Mouse (Mus musculus) B cell, adult 2 months (primary cell): ENCODE measurements around the gene Wipf2.

ENCODE experiments used
- DNase-seq, 2 experiments: peaks; one replicate each; pipeline ENCODE4 v3.0.0; 2022

The Wipf2 gene

GRCm38 (mm10) chr11:98854659-98855058 lies 8.8 kb upstream of the Wipf2 start:
- DNase-seq: no peak

- DNase-seq: peak; percentile 84 to 86
Measured at GRCm38 (mm10) chr11:98858759-98859731, 4.4 kb upstream of the Wipf2 start.

- peak; percentile 45 to 47 for DNase-seq
Measured at GRCm38 (mm10) chr11:98863751-98864429, 452 bp downstream of the Wipf2 start.

DNA sequence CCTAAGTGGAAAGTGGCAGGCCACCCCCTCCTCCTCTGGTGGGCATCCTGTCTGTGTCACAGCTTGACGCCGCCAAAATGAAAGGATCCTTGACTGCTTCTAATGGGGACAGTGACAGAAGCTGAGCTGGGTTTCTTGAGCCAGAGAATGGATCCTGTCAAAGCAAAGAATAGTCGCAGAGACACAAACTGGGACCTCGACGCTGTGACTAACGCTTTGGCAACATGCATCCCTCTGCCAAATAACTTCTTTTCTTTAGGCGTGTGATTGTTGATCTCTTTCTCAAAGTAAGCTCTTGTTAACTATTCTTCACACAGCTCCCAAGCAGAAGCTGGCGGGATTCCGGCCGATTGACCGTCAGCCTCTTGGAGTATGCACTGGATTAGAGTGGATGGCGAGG lies 3.9 kb downstream of the Wipf2 start:
- DNase-seq: no peak

DNA sequence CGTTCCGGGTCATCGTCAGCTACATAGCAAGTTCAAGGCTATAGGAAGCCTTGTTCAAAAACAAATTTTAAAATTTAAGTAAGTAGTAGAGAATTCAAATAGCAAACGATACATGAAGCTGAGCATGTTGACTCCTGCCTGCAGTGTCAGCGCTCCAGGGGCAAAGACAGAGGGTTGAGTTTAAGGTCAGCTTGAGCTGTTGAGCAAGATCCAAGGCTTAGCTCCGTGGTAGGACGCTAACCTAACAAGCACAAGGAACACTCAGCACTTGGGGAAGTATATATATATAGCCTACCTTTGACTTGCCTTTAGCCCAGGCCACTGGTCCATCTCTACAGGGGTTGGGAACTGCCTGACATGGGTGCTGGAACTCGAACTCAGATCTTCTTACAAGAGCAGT lies 6.5 kb downstream of the Wipf2 start:
- DNase-seq: no peak

DNA sequence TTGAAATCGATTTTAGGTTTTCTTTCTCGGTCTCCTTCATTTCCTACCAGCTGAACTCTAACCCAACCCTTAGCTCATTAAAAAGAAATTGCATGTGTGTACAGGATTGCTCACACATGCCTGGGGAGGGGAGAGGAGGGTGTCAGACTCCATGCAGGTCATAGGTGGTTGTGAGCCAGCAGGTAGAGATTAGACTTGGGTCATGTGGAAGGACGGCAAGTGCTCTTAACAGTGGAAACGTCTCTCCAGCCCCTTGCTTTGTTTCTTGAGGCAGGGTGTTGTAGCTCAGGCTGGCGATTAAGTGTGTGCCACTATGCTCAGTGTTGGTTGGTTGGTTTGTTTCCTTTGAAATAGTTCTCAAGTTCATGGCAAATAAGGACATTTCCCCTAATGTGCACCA lies 7.4 kb downstream of the Wipf2 start:
- DNase-seq: no peak

DNA sequence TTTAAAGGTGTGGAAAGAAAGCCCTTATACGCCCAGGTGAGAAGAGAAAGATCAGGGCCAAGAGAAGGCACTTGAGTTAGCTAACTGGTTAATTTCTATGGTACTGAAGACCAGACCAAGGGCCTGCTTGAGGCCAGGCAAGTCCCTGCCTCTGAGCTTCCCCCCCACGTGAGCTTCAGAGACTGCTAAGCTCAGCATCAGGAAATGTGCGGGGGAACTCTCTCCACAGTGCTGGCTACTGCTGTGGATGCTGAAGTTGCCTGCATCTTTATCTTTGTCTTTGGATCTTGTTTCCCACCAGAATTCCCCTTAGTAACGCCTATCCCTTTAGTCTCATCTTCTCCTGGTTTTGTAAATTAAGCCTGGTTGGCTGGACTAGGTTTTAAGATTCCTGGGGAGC lies 8.0 kb downstream of the Wipf2 start:
- DNase-seq: no peak

DNA sequence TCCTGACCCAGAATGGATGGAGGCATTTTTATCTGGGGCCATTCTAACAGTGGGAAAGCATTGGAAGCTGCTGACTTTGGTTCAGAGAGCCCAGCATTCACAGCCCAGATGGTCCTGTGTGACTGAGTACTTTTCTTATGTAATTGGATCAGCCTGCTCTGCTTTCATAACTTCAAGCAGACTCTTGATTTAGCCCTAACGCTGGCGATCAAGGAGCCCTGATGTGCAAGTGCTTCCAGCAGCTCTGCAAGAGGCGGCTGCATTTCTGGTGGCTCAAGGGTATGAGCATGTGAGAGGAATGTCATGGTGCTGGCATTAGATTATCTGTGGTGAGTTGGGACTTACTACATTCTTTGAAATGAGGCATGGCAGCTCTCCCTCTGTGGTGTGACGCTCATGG lies 8.6 kb downstream of the Wipf2 start:
- no peak for DNase-seq

DNA sequence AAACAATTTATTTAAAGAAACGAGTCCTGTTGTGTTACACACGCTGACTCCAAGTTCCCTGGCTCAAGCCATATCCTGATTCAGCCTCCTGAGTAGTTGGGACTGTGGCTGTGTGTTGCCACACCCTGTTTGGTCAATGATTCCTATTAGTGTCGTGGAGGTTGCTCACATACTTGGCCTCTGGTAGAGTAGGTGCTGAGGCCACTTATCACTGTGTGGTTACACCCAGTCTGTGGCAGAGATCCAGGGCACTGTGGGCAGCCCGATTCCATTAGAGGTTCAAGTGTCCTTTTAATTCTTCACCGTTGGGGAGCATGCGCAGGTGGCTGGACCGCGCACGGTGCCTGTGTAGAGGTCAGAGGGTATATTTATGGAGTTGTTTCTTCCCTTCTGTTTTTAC lies 10.5 kb downstream of the Wipf2 start:
- no peak for DNase-seq

GRCm38 (mm10) chr11:98877001-98877400 lies 13.6 kb downstream of the Wipf2 start:
- DNase-seq: no peak

GRCm38 (mm10) chr11:98887703-98888102 lies 24.3 kb downstream of the Wipf2 start:
- no peak for DNase-seq

- DNase-seq: no peak
Measured at GRCm38 (mm10) chr11:98889077-98889476, 25.6 kb downstream of the Wipf2 start.

DNA sequence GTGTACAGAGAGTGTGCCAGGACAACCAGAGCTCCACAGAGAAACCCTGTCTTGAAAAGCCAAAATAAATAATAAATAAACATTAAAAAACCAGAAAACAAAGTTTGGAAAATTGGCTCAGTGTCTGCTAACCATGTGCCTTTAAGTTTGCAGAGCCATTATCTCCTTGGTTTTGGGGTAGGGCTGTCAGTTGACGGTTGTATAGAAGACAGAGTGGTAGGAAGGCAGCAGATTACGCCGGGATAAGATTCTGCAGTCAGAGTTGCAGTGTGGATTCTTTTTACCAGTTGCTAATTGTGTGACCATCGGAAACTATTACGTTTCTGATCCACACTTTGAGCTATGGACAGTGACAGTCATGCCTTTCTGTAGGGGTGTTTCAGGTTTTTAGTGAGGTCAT lies 26.5 kb downstream of the Wipf2 start:
- DNase-seq: no peak

DNA sequence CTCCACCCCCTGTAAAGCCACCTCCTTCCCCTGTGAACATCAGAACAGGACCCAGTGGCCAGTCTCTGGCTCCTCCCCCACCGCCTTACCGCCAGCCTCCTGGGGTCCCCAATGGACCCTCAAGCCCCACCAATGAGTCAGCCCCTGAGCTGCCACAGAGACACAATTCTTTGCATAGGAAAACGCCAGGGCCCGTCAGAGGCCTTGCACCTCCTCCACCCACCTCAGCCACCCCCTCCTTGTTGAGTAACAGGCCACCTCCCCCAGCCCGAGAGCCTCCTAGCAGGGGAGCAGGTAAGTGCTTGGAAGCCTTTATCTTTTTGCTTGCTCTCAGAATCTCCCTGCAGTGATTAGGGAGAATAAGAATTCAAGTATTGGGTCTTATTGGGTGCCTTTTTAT lies 29.0 kb downstream of the Wipf2 start:
- no peak for DNase-seq

DNA sequence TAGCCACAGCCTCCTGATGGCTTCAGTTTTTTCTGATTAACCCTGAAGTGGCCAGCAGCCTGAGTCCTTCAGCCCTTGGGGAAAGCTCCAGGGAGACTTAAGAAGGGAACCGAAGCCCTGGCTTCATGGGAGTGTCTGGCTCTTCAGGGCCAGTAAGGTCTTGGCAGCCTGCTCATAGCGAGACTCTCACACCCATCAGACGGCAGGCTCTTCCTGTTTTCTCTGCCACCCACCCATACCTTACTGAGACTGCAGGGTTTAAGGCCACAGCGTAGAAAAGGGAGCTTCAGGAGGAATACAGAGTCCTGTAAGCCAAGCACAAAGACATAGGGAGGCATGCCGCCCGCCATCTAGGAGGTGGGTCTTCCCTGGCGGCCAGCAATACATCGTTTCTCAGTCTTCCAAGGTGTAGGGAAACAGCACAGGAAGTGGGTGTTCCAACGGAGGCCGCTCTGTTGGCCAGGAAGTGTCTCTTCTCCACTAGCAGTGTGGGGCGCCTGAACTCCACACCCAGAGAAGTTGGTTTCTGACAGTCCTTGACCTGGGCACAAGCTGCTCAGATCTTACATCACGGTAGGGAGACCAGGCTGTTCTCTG lies 37.2 kb downstream of the Wipf2 start:
- DNase-seq: no peak

- DNase-seq: no peak
Measured at GRCm38 (mm10) chr11:98902621-98903245, 39.3 kb downstream of the Wipf2 start.

DNA sequence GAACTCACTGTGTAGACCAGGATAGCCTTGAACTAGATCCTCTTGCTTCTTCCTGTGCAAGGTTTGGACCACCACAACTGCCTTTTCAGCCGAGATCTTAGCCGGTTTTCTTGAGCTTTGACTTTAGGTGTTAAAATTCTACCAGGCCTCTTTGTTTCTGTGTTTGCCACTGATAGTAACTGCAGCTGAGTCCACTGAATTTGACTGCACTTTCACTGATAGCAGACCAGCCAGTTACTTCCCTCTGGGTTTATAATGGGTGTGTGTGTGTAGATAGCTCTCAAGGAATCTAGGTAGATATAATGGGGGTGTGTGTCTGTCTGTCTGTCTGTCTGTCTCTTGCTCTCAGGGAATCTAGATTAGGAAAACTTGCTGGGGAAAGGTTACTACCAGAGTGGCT lies 41.1 kb downstream of the Wipf2 start:
- no peak for DNase-seq

- DNase-seq: no peak
Measured at GRCm38 (mm10) chr11:98905033-98905432, 41.6 kb downstream of the Wipf2 start.

DNA sequence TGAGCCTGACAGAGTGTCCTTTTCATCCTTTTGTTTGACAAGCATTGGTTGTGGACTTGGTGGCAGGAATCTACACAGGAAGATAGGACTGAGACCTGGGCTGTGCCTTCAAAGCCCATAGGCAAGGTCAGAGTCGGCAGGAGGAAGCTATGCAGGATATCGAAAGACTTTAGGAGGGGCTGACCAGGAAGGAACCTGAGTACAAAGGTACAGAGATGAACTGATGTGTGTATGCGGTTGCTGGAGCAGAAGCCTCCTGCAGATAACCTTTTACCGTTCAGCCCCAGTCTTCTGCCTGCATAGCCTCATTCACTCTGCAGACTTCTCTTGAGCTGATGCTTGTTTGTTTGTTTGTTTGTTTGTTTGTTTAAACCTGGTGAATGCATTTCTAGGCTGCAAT lies 42.1 kb downstream of the Wipf2 start:
- DNase-seq: no peak

DNA sequence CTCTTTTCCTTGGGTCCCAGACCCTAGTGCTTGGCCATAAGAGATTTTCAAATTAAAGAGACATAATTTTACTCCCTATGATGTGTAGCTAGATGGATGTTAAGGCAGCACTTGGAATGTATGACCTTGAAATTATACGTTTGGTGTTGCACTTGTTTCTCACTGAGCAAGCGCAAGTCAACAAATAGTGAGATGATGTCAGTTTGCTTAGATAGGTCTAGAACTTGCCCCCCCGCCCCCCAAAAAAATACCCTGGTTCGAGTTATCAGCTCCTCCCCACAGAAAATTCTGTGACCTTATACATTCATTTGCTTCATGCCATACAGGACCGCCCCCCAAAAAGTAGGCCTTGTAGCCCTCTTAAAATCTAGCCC lies 43.6 kb downstream of the Wipf2 start:
- no peak for DNase-seq

GRCm38 (mm10) chr11:98907437-98908173 lies 44.2 kb downstream of the Wipf2 start, which contains the start of gene Cdc6:
TSS of gene Cdc6 (plus strand) at chr11:98907801.
- DNase-seq: peak; percentile 96 to 97

DNA sequence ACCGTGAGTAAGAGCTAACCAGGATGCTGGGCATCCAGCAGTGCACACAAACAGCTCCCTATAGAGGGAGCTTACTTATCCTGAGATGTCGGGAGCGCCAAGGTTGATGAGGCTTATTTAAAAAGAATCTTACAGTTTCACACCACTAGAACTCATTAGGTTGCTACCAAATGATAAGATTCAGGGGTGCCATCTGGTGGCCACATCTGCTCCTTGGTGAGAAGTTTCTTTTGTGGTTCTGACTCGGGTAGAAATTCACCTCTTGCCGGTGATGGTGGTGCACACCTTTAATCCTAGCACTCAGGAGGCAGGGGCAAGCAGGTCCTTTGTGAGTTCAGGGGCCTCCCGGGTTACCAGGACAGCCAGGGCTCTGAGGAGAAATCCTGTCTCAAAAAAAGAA lies 46.2 kb downstream of the Wipf2 start:
- DNase-seq: peak; percentile 73 to 78

GRCm38 (mm10) chr11:98910415-98910814 lies 47.0 kb downstream of the Wipf2 start:
- DNase-seq: no peak
